Mouse (Mus musculus) spleen, postnatal 4 days (tissue): ENCODE data around the gene Pcsk6.

Experiments used
- DNase-seq, 2 experiments: peaks; one replicate each; pipeline ENCODE4 v3.0.0; 2022; ENCODE audit warnings: low spot score in 2 of 2

Gene Pcsk6

DNA sequence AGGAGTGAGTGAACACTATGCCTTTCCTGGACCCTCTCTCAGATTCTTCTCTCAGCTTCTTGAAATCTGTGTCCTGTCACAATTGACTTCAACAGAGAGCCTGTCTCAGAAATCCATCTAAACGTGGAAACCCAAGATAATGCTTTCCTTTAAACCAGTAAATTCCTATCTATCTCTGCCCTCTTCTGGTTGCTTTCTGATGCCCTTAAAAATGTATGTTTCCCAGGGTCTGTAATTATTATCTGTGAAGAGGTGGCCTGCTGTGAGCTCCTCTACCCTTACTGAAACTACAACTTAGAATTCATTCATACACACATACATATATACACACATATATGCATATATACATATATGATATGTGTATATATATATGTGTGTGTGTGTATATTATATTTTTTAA is 73.7 kb downstream of the Pcsk6 start:
- no peak for DNase-seq

DNA sequence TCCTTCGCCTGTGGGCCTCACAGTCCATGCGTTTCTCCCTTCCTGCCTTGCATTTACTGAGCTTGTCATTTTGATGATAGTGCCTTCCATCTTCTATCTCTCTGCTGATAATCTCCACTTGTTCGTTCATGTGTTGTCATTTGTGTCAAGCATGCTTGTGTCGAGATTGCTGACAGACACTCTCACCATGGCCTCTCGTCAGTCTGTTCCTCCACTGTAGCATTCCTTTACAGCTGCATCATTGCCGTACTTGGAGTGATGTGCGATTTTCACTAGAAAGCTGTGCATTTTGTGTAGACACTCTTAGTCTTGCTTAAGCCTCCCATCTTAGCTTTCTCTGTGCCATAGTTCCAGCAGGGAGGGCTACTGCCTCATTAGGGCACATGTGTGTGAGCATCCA is 79.5 kb downstream of the Pcsk6 start:
- DNase-seq, result no peak

DNA sequence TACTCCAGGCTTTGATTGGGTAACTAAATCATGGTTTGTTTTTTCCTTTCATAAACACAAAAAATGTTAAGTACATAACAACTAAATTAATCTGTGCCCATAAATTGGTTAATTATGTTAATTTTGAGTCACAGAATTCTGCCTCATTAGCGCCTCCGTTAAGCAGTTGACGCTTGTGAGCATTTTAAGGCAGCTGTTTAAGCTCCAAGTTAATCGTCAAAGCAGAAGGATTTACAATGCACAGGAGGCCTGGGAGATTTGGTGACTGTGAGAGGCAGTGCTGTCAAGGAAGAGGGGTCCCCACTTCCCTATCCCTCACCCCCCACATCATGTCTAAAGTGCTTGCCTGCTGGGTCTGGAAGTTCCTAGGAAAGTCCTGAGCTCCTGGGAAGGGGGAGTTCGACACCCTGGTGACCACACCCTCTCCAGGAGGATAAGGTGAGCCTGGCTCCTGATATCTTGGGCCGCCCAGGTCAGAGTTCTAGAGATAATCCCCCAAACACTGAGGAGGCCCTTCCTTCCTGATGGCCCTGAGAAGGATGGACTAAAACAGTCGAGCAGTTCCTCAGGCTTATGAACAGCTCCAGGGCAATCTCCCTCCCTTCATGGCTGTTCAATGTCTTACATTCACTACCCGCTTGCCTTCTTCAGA is 83.9 kb downstream of the Pcsk6 start:
- DNase-seq, result no peak

DNA sequence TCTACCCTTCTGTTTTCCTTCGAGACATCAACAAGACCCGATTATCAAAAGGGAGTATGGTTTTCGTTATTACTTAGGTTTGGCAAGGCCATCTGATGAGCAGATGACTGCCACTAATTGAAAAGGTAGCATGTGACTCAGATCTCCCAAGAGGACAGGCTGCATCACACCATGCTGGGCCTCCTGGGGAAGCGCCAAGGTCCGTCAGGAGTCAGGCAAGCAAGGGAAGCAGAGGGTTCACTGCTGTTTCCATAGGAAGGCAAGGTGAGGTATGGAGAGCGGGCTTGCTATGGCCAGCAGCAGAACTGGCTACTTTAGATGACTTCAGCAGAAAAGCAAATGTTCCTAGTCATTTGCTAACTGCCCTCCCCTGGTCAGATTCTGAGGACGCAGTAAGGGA is 84.9 kb downstream of the Pcsk6 start:
- no peak for DNase-seq

DNA sequence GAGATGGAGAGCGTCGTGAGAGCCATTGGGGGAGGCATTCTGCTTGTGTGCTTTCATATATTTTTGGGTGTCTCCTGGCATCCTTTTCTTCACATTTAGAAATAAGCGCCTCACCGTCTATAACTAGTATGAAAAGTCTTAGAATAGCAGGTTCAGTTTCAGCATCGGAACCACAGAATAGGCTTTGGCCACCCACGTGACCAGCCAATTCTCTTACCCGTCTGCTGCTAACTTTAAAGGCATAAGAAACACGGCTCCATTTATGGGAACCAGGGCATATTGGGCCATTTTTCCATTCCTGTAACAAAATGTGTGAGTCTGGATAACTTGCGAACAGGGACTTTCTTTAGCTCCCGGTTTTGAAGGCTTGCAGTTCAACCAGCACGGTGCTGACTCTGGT is 87.4 kb downstream of the Pcsk6 start:
- DNase-seq, result no peak

DNA sequence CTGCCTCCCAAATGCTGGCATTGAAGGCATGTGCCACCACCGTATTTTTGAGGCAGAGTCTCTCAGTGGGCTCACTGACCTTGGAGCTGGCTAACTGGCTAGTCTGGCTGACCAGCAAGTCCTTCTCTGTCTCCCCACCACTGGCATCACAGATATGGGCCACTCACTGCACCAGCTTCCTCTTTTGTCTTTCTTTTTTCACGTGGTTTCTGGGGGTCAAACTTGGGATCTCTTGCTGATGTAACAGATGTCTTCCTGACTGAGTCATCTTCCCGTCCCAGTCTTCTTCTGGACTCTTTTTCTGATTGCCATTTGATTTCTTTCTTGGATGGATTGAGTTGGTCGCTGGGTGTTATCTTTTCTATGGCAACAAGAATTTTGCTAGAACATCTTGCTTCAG is 93.0 kb downstream of the Pcsk6 start:
- no peak for DNase-seq

DNA sequence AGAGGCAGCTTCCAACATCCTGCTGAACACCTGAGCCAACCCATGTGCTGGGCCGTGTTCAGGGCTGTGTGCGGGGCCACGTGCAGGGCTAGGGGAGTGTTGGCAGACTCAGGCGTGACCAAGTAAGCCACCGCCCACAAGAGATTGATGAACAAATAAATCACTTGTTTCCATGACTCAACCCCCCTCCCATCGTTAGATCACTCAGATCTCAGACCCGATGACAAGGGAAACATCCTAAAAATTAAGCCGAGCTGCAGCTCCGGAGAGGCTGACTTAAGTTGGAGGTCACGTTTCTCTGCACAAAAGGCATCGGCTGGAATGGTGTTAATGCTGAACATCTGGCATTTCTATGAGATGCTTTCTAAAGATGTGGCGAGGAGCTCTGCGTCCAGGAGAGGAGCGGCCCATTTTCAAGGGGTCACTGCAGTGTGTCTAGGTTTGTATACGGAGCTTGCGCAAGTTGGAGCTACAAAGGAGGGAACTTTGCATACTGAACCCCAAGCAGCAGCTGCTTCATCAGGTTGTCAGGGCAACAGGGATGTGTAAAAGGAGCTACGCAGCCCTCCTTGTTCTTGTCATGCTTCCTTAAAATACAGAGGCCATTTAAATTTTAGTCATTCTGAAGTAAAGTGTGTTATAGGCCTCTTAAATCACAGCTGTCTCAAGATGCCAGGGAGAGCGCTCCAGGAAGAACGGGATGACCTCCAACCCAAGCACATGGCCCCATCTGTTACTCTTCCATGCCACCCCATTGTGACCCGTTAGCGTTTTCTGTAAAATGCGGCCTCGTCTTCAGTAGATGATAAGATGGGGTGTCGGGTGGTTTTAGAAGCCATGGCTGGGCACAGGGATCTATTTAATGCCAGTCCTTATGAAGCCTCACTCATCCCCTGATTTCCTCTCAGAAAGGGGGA is 94.0 kb downstream of the Pcsk6 start:
- DNase-seq, result no peak

DNA sequence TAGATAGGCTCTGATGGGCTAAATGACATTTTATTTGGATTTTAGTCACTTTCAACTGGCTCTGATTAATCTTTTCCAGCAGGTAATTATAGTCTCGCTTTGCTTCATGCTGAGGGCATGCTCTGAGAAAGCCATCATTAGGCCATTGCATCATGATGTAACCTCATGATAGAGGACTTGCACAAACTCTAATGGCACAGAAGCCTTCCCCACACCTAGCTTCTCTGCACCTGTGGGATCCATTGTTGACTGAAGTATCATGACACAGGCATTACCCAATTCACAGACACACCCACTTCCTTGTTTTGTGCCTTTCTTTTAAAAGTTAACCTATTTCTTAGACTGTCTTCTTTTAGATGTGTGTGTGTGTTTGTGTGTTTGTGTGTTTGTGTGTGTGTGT is 95.7 kb downstream of the Pcsk6 start:
- DNase-seq, result no peak

DNA sequence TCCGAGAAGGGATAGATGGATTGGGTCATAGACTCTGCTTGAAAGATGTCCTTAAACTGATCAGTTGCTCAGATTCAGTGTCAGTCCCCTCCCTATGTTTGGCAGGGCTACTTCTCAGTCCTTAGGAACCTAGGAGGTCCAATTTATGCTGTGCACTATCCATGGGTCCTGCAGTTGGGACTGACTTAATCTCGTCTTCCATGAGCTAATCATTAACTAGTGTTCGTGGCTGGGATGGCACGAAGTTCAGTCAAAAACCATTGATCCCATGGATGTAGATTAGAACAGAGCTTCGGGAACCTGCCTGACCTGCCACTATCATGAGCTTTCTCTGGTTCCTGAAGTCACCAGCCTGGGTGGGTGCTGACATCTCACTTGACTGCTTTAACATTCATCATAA is 96.6 kb downstream of the Pcsk6 start:
- DNase-seq, result no peak

DNA sequence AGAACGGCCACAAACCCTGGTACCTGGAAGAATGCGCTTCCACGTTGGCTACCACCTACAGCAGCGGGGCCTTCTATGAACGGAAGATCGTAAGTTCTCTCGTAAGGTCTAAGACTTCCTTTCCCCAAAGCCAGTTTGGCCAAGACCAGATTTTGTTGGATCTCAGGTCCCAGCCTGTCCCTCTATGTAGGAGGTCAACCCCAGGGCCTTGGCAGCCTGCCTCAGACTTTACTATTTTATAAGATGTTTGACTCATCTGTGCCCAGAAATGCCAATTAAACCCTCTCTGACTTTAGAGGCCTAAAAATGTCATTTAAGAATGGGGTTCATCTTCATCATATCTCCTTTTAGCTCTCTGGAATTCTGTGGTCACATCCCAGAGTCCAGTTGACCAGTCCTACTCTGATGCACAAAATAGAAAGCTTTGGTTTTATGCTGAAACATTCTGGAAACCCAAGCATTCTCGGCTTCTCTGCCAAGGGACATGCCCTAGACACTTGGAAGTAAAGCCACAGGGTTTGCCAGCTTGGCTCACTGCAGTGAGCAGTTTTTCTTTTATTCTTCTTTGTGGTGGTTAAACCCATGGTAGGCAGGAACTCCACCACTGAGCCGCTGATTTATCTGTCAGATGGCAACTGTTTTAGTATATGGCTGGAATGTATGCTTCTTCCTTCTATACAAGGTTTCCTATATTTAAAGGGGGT is 97.8 kb downstream of the Pcsk6 start:
- DNase-seq, result no peak

DNA sequence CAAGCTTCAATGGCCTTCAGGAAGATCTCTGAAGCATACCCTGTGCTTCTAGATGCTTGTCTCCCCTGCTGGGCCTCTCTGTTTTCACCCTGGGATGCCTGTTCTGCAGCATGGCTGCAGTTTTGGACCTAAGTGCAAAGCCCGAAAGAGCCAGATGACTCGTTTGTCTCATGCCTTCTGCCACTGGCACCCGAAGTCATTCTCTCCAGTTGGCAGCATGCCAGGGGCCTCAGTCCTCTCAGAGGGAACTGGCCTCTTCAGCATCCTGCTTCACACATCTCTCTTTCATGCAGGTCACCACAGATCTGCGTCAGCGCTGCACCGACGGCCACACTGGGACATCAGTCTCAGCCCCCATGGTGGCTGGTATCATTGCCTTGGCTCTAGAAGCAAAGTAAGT is 101.1 kb downstream of the Pcsk6 start:
- no peak for DNase-seq

DNA sequence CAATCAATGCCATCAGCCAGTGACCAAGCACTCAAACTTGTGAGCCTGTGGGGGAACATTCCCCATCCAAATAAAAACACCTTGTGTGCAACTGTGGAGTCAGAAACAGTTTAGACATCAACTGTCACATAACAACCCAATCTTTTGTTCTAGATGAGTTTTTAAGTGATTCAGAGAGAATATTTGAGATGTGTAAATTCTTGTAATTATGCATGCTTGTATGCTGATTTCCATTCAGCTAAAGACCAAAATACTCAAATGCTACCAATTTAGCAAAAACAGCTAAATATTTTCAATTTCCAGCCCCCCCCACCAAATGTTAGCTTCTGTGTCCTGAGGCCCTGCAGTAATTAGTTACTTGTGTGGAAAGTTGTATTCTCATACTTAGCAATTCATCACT is 102.9 kb downstream of the Pcsk6 start:
- no peak for DNase-seq

DNA sequence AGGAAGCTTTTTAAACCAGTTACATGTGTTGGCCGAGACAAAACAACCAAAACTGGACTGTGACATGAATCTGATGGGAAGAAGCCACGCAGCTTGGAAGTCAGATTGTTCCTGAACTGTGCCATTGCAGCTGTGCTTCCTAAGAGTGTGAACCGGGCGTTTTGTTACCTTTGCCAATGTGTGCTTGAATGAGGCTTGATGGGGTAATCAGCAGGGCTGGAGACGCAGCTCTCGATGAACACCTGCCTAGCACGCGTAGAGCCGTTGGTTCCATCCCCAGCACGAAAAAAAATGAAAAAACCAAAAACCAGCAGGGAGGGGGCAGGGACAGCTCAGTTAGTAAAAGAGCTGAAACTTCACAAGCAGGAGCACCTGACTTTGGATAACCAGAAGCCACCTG is 109.8 kb downstream of the Pcsk6 start:
- DNase-seq, result no peak

DNA sequence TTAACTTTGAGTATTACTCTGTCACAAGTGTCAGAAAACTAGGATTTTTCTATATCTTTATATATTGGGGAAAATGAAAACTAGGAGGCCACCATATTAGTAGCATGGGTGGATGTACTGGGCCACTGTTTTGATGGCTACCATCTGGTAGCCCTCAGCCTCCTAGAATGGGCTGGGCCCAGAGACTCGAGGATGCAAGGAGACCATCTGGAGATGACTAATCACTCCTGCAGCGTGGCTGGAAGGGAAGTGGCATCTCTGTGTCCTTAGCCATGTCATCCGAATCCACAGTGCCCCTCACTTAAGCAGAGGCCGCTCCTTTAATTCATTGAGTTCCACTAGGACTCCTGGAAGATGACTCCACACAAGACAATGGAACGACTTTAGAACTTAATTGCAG is 115.8 kb downstream of the Pcsk6 start:
- DNase-seq, result no peak

DNA sequence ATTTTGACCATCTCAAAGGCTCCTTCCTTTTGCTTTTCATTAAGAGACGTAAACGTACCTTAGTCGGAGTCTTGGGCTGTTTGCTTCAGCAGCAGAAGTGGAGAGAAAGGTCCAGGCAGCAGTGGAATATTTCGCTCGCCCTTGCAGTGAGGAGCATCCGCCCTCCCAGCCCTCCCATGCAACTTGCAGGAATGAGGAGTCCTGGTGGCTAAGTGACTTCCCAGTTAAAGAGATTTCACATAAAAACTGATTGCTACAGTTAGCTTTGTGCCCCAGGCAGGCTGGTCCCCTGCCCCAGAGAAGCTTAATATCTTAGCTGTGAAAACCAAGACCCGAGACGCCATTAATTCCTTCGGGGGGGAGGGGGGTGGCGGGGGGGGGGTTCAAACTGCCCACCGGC is 116.4 kb downstream of the Pcsk6 start:
- DNase-seq, result no peak

DNA sequence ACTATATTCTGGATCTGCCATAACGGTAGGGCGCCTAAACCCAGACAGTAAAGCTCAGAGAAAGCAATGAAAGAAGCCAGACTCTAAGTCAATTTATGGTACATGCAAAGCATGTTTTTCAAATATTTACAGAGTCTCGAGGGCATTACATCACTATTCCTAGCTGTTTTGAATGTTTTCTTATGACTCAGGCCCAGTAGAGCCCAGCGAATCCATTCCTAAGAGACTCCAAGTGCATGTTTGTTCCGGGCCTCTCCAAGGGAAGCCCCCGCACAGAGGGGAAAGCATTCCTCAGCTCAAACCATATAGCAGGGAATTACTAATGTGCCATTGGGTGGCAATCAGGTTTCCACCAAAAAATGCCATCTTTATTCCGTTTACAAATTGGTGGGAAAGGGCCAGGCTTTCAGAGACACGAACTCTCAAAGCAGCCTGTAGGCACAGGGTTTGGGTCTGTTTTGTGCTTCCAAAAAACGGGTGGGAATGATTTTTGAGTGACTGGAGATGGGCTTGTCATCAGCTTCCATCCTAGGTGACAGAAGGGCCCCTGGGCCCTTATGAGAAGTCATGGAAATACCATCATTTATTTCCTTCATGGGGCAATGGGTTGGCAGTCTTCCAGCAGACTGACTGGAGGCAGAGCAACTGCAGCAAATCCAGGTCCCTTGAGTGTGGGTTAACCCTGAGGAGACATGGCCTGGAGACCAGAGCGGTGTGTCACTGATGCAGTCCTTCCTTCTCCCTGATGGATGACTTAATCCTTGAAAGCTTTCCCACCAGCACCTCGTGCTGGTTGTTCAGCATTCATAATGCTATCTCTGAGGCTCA is 117.7 kb downstream of the Pcsk6 start:
- DNase-seq, result no peak

DNA sequence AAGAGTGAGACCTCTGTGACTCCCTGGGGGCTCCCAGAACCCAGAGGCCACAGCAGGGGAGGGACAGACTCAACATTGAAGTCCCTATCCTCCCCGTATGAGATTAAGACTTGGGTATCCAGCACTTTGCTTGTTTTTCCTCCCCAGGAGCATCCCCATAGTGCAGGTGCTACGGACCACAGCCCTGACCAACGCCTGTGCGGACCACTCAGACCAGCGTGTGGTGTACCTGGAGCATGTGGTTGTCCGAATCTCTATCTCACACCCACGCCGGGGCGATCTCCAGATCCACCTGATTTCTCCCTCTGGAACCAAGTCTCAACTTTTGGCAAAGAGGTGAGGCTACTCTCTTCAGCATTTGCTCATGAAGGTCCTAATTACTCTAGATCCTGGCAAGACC is 118.5 kb downstream of the Pcsk6 start:
- DNase-seq, result no peak

DNA sequence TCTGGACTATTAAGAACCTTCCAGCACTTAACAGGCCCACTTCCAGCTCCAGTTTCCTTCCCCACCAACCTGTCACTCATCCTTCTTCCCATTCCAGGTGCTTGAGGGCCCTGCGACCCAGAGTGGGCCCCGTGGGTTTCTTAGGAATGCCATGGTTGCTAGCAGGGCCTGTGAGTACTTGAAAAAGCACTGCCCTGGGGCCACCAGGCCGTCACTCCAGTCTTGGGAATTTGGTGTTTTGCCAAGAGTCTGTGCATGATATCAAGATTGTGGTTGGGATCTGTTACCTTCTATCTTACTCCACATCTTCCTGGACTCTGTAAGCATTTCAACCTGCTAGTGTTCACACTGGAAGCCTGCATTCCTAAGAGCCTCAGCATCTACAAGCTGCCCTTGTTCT is 120.5 kb downstream of the Pcsk6 start:
- no peak for DNase-seq

DNA sequence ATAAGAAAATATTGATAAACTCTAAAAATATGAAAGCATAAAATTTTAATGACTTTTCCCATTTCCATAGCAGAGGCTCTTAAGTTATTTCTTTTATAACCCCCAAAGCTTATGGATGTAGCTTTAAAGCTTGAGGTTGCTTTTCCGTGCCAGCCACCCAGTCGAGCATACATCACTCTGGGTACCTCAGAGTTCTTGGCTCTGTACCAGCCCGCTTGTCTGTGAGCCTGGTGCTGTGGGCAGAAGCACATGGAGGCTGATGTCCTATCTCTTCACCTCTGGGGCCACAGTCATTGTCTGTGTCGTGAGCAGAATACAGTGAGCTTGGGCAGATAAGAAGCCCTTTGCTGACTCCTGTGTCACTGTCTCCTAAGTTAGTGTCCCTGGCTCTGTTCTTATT is 126.7 kb downstream of the Pcsk6 start:
- no peak for DNase-seq

DNA sequence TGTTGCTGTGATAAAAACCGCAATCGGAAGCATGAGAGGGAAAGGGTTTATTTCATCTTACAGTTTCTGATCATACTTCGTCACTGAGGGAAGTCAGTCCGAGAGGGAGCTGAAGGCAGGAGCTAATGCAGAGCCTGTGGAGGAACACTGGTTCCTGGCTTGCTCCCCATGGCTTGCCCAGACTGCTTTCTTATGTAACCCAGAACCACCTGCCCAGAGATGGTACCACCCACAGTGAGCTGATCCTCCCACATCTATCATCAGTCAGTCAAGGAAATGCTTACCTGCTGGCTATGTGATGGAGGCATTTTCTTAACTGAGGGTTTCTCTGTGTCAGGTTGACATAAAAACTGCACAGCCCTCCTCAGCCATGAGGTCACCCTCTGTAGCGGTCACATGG is 127.2 kb downstream of the Pcsk6 start:
- DNase-seq, result no peak

DNA sequence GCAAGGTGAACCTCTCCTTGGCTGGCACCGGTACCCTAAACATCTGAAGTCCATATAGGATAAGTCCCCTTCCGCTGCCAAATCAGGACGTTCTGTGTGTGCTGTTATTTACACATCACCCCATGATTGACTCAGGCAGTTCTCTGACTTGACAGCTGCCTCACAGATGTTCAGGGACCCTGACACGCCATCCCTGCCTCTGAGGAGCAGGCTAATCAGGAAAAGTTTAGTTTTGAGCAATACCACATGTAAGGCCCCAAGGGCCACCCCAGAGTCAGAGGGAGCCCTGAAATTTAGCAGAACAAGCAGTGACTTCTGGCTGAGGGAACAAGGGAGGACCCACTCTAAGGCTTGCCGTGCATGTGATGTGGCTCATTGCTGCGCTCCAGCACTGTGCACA is 130.8 kb downstream of the Pcsk6 start:
- no peak for DNase-seq

DNA sequence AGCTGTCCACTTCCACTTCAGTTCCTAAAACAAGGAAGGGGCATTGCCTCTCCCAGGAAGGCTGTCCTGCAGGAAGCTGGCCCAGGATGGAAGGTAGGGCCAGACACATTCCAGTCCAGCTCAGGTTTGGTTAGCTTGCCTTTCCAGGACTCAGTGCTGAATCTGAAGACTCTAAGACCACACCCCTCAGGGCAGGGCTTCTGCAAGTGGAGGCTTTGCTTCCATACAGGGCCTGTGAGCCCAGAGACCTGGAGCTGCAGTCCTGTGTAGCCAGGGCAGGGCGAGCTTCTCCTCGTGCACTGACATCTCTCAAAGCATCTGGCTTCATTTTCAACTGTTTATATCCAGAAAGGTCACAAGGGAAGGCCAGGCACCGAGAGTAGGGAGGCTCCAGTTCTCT is 131.9 kb downstream of the Pcsk6 start:
- no peak for DNase-seq
